Mouse (Mus musculus) hindbrain, embryonic 16.5 days (tissue): ENCODE data around the gene Vps54. TPM values are rescaled to one million over a fixed set of nuclear protein-coding genes. Genes with fewer than 3 reads are reported as not detected.
A peak's percentile ranks its signal among the peaks of the same experiment; 100 is the strongest.
"Not testable (repeated sequence)": the region's sequence is repeated elsewhere in the genome, so short reads cannot be mapped to it uniquely, and the experiment has no call there.

Experiments used
- ATAC-seq: fragments of 200-750 bp; cut with Nextera tagmentation; 2 replicates; pipeline ENCODE4 v1.8.0; 2017; ENCODE audit warnings: moderate TSS enrichment, moderate library complexity
- H3K27ac ChIP-seq: fragments of 300-500 bp; sonication (generic); 2 replicates; pipeline ENCODE4 v1.5.1; 2014; ENCODE audit warnings: low read depth, mild to moderate bottlenecking, control low read depth, low read length, moderate library complexity
- H3K27me3 ChIP-seq: fragments of 300-500 bp; sonication (generic); replicated peaks from 2 replicates; pipeline ENCODE4 v1.6.1; 2014; ENCODE audit warnings: low read length; ENCODE audit not compliant: control insufficient read depth, insufficient read depth
- H3K36me3 ChIP-seq: fragments of 300-500 bp; sonication (generic); 2 replicates; pipeline ENCODE4 v1.6.1; 2014; ENCODE audit warnings: mild to moderate bottlenecking, low read length, moderate library complexity, mixed read lengths; ENCODE audit not compliant: control insufficient read depth, insufficient read depth
- H3K4me1 ChIP-seq: fragments of 300-500 bp; sonication (generic); 2 replicates; pipeline ENCODE4 v1.6.1; 2014; ENCODE audit warnings: low read depth, low read length; ENCODE audit not compliant: control insufficient read depth, insufficient read depth
- H3K4me2 ChIP-seq: fragments of 300-500 bp; sonication (generic); 2 replicates; pipeline ENCODE4 v1.6.1; 2014; ENCODE audit warnings: mild to moderate bottlenecking, low read length, control low read depth, moderate library complexity
- H3K4me3 ChIP-seq: fragments of 300-500 bp; sonication (generic); 2 replicates; pipeline ENCODE4 v1.5.1; 2014; ENCODE audit warnings: mild to moderate bottlenecking, low read length, control low read depth, moderate library complexity
- H3K9ac ChIP-seq: fragments of 300-500 bp; sonication (generic); 2 replicates; pipeline ENCODE4 v1.6.1; 2014; ENCODE audit warnings: low read depth, mild to moderate bottlenecking, control low read depth, low read length, moderate library complexity
- H3K9me3 ChIP-seq: fragments of 300-500 bp; sonication (generic); 2 replicates; pipeline ENCODE4 v1.6.1; 2014; ENCODE audit warnings: mild to moderate bottlenecking, low read length, moderate library complexity; ENCODE audit not compliant: control insufficient read depth
- WGBS: fragments of 180-500 bp; shearing (Covaris S2); extraction: QIAGEN DNeasy Blood & Tissue Kit; methylation state at CpG from one replicate; pipeline ENCODE4 v1.1.7; 2014; 5-methylcytosine and 5-hydroxymethylcytosine counted together
- polyA plus RNA-seq: library from polyadenylated mRNA; unstranded; fragments of >200 nt; fragmentation: Nextera tagmentation; extraction: Ambion mirVana; gene quantifications from 2 replicates; pipeline ENCODE4 v1.2.1, GENCODE M21; 2015

Vps54 gene
- 7.4 and 8.7 TPM in 2 replicates for polyA plus RNA-seq

DNA sequence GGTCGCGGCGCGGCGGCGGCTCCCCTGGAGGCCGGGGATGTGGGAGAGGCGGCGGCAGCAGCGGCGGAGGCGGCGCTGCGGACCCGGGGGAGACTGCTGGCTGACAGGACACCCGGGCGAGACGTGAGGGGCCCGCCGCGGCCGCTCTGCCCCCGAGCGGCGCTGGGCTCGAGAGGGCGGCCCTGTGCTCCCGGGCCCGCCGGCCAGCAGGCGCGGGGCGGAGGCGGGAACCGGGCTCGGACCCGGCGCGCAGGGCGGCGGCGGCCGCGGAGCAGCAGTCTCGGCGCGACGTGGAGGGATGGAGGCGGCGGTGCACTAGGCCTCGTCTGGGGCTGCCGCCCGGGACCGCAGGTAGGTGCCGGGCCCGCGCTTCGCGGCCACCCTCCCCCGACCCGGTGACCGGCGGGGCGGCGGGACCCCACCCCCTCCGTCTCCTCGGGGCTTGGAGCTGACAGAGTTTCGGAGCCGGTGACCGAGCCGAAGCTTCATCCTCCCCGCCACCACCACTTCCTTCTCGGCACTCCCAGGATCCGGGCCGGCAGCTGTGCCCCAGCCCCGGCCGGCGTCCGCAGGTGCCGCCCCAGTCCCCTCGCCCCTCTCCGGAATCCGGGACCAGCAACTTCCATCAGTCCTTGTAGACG lies at the start of gene Vps54:
Gene Vps54 (plus strand): TSS at position 261 of the 641 bp plus-strand sequence.
- Histone ChIP-seq H3K9me3 (no peaks in the 10 kb centered on the region), H3K4me1 (peaks cover 14% of the 10 kb centered on the region), H3K9ac (peak within 1 kb of the TSS; percentile 97), H3K27me3 (no peaks in the 10 kb centered on the region), H3K4me3 (peak within 1 kb of the TSS; percentile 94), H3K27ac (peak within 1 kb of the TSS; percentile 97), H3K4me2 (peak within 1 kb of the TSS; percentile 59), H3K36me3 (no peaks in the 10 kb centered on the region)
- peak; percentile 84 for ATAC-seq
- WGBS, result 0% methylated on average over 50 of the region's 84 CpGs

- not testable (repeated sequence) for H3K9me3 ChIP-seq, H3K9ac ChIP-seq, H3K4me1 ChIP-seq, ATAC-seq, H3K36me3 ChIP-seq, H3K27me3 ChIP-seq, H3K4me2 ChIP-seq, H3K4me3 ChIP-seq, H3K27ac ChIP-seq
- 95% methylated on average over 8 of the region's 8 CpGs for WGBS
These were observed 47.3 kb upstream of the Vps54 start for GRCm38 (mm10) chr11:21191821-21192220.

GRCm38 (mm10) chr11:21194851-21195250 lies 44.2 kb upstream of the Vps54 start:
- ATAC-seq, result no peak
- Histone ChIP-seq H3K27ac (no peak overlapping the region), H3K9me3 (no peaks in the 10 kb centered on the region), H3K27me3 (no peaks in the 10 kb centered on the region), H3K36me3 (no peaks in the 10 kb centered on the region), H3K4me2 (no peak overlapping the region), H3K4me3 (no peak overlapping the region), H3K9ac (no peak overlapping the region), H3K4me1 (no peaks in the 10 kb centered on the region)
- WGBS, result 95% methylated on average over 3 of the region's 3 CpGs

GRCm38 (mm10) chr11:21209046-21209445 lies 30.0 kb upstream of the Vps54 start:
- WGBS, result 68% methylated on average over 2 of the region's 2 CpGs
- Histone ChIP-seq H3K27ac (no peak overlapping the region), H3K36me3 (no peaks in the 10 kb centered on the region), H3K9me3 (no peaks in the 10 kb centered on the region), H3K9ac (no peak overlapping the region), H3K4me1 (no peaks in the 10 kb centered on the region), H3K4me3 (no peak overlapping the region), H3K4me2 (no peak overlapping the region), H3K27me3 (no peaks in the 10 kb centered on the region)
- ATAC-seq, result no peak

GRCm38 (mm10) chr11:21209701-21210100 lies 29.4 kb upstream of the Vps54 start:
- not testable (repeated sequence) for H3K27ac ChIP-seq, ATAC-seq, H3K4me2 ChIP-seq, H3K27me3 ChIP-seq, H3K9me3 ChIP-seq, H3K4me1 ChIP-seq, H3K9ac ChIP-seq, H3K4me3 ChIP-seq, H3K36me3 ChIP-seq
- 96% methylated on average over 9 of the region's 9 CpGs for WGBS

- Histone ChIP-seq H3K9ac (no peak overlapping the region), H3K4me1 (no peaks in the 10 kb centered on the region), H3K36me3 (no peaks in the 10 kb centered on the region), H3K9me3 (no peaks in the 10 kb centered on the region), H3K27me3 (no peaks in the 10 kb centered on the region), H3K4me2 (no peak overlapping the region), H3K4me3 (no peak overlapping the region), H3K27ac (no peak overlapping the region)
- 81% methylated on average over 3 of the region's 3 CpGs for WGBS
- no peak for ATAC-seq
These were observed 21.7 kb upstream of the Vps54 start for GRCm38 (mm10) chr11:21217419-21217818.

- Histone ChIP-seq H3K9me3 (no peaks in the 10 kb centered on the region), H3K27ac (no peak overlapping the region), H3K4me1 (no peaks in the 10 kb centered on the region), H3K27me3 (no peaks in the 10 kb centered on the region), H3K4me2 (no peak overlapping the region), H3K9ac (no peak overlapping the region), H3K36me3 (no peaks in the 10 kb centered on the region), H3K4me3 (no peak overlapping the region)
- 67% methylated on average over 2 of the region's 2 CpGs for WGBS
- ATAC-seq, result no peak
These were observed 19.8 kb upstream of the Vps54 start for GRCm38 (mm10) chr11:21219281-21219680.

DNA sequence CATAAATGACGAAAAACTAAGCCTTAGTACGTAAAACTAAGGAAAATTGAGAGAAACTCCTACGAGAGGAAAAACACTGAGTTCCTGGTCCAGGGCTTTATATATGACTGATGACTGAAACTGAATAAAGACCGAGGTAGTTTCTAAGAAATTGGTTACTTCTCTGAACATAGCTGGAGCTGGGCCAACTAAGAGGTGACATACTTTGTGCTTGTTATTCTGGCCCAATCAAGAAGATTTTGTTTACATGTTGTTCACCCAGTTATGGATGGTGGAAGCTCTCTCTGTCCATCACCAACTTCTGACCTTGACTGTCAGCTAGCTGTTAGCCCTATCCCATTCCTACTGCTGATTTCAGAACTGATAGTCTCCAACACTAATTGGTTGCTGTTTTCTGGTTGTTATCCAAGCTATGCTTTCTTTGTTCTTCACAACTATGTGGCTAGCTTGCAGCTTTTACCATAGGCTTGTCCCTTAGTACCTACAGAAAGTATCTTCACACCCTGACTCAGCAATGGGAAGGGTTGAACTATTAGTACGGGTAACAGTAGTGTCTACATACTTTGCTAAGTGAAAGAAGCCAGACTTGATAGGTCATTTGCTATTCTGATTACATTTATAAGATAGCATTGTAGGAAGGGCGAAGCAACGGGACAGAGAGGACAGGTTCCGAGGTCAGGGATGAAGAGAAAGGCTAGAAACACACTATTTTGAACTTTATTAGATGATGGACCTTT lies 19.1 kb upstream of the Vps54 start:
- no peak for ATAC-seq
- no peak overlapping the region for H3K4me2 ChIP-seq
- no peak overlapping the region for H3K4me3 ChIP-seq
- WGBS, result 92% methylated on average over 8 of the region's 8 CpGs
- no peaks in the 10 kb centered on the region for H3K27me3 ChIP-seq
- no peak overlapping the region for H3K27ac ChIP-seq
- H3K36me3 ChIP-seq, result no peaks in the 10 kb centered on the region
- no peaks in the 10 kb centered on the region for H3K9me3 ChIP-seq
- H3K4me1 ChIP-seq, result no peaks in the 10 kb centered on the region
- no peak overlapping the region for H3K9ac ChIP-seq

DNA sequence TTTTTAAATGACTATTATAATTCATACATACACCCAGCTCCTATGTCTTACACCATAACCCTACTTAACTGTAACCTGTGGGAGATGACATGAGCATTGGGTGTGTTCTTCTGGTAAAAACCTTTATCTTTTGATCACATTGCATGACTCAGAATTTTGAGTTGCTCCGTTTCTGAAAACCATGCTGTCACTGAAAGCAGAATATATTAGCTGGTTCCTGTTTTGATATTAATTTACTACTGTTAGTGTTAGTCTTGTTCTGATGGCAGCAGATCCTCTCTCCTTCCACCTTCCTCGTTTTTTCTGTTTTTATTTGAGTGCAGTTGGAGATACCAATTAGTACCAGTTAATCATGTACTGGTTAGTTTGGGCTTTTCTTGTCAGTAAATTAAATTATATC lies 18.3 kb upstream of the Vps54 start:
- H3K27me3 ChIP-seq, result no peaks in the 10 kb centered on the region
- no peaks in the 10 kb centered on the region for H3K36me3 ChIP-seq
- no peaks in the 10 kb centered on the region for H3K9me3 ChIP-seq
- no peak overlapping the region for H3K9ac ChIP-seq
- WGBS, result 69% methylated on average over 2 of the region's 2 CpGs
- H3K4me1 ChIP-seq, result no peaks in the 10 kb centered on the region
- no peak overlapping the region for H3K27ac ChIP-seq
- H3K4me2 ChIP-seq, result no peak overlapping the region
- H3K4me3 ChIP-seq, result no peak overlapping the region
- ATAC-seq, result no peak
